Mouse (Mus musculus) right cerebral cortex, adult 18-20 months (tissue): Measurements from ENCODE around the gene Gna15.
A peak's percentile ranks its signal among the peaks of the same experiment; 100 is the strongest.

Experiments
- DNase-seq: peaks from one replicate; pipeline ENCODE4 v3.0.0; 2022; ENCODE audit warnings: mixed read lengths

The Gna15 gene

DNA sequence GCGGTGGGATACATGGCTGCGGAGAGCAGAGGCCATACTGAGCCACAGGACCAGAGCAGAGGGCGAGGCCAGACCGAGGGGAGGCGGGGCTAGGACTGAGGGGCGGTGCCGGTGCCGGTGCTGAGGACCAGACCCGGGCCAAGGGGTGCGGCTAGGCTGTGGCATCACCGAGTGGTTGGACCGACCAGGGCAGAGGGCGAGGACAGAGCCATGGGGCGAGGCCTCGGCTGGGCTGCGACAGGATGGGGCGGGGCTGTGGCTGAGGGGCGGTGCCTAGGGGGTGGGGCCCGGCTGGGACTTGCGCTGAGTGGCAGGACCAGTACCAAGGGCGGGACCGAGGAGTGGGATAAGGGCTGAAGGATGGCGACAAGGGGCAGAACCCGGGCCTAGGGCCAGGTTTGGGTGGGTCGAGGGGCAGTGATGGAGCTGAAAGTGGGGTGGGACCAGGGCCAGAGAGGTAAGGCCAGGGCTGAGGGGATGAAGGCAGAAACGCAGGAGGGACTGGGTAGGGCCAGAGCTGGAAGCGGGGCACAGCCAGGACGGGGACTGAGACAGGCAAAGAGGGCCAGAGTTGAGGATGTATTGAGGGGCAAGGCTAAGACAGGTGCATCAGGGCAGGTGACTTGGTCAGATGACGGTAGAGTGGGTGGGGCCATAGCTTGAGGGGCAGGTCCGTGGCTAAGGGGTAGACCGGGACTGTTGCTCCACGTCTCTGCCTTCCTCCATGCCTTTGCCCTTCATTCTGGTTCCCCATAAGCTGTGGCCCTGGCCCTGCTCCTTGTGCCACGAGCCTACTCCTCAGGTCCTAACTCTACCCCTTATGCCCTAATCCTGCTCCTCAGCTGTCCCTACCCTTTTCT is 59.4 kb downstream of the Gna15 start:
- DNase-seq, result no peak

DNA sequence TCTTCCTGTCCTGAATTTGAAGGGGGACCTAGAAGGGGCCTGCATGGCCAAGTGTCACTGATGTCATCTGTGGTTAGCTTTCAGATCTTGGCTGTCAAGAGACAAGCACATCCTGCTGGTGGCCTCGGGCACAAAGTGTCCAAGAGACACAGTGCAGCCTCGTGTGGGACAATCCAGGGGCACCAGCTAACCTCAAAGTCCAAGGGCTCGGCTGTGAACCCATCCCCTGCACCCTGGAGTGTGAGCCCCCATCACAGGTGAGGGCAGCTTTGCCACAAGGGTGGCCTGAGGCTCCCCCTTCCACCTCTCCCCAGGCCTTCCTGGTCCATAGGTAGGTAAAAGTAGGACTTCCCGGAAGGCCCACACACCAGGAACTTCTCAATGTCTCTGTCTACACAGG is 60.5 kb downstream of the Gna15 start:
- peak; percentile 1 for DNase-seq

DNA sequence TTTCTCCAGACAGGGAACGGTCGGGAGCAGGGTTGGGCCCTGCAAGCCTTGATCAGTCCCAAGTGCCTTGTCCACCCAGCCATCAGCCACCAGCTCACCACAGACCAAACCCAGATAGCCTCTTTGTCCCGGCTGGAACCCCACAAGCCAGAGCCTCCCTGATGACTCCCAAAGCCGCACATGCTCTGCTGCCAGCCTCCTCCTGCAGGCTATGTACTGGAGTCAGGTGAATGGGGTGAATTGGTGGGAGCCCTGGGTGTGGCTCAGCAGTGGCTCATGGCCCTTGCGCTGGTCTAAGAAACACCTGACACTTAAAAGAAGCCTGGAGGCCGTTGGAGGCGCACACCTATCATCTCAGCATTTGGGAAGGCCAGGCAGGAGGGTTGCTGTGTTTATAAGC is 61.1 kb downstream of the Gna15 start:
- no peak for DNase-seq

DNA sequence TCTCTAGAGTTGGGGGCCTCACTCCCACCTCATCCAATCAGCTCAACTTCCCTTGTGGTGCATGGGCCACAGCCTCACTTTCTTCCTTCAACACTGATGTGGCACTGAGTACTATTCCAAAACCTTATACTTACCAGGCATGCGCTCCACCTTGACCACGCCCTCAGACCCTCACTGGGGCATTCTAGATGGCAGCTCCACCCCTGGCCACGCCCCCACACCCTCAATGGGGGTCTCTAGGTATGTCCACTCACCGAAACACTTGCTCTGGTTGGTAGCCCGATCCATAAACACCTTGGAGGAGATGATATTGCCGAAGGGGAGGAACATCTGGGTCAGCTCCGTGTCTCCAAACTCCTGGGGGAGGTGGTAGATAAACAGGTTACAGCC is 61.6 kb downstream of the Gna15 start:
- peak; percentile 11 for DNase-seq

DNA sequence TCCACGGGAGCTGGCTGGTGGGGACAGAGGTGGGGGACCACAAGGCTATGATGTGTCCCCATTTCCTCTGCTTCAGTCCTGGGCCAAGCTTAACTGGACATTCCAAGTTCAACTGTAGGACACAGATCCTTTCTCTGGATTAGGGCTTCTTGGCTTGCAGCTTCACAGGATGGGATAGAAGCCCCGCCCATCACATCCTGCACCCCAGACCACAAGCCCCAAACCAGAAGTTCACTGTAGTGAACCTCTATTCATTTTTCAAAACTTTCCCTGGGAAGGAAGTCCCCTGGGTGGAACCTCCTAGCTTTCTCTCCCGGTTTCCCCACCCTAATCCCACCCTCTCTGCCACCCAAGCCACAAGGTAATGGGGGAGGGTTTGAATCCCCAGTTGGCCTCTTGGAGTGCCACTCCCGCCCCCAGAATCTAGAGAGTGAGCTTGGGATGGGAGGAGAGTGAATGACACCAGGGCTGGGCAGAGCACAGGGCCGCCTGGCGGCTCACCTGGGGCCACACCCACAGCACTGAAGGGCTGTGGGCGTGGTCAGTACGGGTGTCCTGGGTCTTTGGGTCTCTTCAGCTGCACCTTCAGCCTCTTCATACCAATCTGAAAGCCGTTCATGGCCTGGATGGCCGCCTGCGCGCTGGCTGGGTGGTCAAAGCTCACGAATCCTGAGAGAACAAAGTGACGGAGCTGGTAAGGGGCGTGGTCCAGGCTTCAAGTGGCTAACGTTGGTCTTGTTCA is 62.2 kb downstream of the Gna15 start:
- DNase-seq, result peak; percentile 3

DNA sequence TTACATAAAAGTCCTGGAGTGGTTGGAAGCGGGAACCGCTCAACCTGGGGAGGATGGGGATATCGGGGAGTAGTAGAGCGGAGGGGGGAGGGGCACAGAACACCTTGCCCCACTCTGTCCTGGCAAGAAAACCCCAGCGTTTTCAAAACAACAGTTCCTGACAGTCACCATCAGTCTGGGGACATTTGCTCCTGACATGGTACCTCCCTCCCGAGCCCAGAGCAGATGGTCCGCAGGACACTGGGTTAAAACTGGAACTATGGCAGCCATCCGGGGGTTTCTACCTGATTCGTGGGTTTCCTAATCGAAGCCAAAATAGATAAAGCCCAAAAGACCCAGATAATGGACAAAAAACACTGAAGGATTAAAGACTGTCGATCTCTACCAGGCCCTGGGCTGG is 63.1 kb downstream of the Gna15 start:
- peak; percentile 2 for DNase-seq

DNA sequence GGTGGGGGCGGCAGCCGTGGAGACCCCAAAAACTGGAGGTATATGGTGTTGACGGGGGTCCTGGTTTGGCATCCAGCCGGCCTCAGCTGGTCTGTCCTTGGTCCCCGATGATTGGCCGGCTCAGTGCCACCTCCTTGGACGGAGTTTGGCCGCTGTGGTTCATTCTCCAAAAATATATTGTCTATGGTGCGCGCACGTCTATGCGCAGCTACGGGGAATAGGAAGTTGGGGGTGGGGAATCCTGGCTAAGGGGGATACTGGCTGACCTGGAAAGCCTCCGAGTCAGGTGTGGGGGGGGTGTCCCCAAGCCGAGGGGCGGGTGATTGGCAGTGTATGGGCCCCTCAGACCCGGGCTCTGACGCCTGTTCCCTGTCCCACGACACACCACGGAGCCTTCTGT is 63.6 kb downstream of the Gna15 start:
- DNase-seq, result no peak

DNA sequence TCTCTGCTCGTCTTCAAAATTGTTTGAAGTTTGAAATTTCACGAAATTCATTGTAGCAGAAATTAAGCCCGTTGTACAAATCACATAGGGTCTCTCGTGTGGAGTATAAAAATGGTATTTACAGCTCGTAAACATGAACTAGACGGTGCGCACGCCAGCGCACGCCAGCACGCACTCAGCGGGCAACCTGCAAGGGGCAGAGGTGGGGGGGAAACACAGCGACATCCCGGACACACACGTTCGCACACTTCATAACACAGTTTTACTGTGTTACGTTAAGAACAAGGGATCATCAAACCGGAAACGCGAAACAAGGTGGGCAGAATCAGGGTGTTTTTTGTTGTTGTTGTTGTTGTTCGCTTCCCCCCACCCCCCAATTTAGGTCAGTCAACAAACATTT is 64.6 kb downstream of the Gna15 start:
- DNase-seq, result no peak

DNA sequence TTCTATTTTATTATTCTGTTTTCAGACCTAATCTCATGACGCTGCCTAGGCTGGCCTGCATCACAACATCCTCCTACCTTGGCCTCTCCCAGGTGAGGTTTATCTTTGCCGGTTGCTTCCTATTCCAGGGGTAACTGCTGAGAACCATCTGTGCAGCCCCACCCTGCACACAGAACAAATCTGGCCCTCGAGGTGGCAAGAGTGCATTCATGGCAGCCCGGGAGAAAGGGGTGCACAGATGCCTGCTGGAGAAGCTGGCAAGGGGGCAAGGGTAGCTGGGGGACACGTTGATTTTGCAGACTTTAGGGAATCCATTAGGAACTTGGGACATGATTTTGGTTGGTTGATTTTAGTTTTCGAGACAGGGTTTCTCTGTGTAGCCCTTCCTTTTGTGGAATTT is 65.8 kb downstream of the Gna15 start:
- no peak for DNase-seq

DNA sequence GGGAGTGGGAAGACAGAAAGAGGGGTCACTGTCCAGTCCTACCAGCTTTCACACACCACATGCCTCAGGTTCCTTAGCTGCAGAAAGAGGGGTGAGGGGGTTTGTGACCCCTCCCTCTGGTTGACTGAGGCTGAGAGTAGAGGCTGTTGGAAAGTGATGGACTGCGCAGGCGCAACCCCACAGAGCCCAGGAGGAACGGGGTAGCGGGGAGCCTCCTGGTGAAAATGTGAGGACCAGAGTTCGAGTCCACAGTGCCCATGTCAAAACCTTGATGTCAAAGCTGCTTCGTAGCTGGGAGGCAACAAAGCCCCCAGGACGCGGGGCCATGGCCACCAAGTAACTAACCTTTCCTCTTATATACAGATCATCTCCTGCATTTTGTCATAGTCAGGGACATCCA is 66.4 kb downstream of the Gna15 start:
- peak; percentile 4 for DNase-seq

DNA sequence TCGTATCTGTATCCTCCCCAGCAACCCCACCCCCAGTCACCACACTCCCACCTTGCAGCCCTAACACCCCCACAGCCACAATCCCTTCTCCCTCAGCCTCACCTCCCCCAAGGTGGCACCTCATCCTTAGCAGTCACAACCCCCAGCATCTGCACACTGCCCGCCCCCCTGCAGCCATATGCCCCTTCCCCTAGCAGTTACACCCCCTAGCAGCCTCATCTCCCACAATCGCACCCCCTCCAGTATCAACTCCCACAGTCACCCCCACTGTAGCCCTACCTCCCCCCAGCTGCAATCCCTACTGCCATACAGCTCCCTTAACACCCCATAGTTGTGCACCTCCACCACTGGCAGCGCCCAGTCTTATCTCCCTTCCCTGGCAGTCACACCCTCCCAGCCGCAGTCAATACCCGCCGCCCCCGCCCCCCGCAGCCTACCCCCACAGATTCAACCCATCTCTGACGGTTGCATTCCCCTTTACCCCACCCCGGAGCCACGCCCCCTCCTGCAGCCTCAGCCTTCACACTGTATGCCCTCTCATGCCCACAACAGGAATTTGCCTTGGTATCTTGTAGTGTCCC is 67.0 kb downstream of the Gna15 start:
- DNase-seq, result no peak

DNA sequence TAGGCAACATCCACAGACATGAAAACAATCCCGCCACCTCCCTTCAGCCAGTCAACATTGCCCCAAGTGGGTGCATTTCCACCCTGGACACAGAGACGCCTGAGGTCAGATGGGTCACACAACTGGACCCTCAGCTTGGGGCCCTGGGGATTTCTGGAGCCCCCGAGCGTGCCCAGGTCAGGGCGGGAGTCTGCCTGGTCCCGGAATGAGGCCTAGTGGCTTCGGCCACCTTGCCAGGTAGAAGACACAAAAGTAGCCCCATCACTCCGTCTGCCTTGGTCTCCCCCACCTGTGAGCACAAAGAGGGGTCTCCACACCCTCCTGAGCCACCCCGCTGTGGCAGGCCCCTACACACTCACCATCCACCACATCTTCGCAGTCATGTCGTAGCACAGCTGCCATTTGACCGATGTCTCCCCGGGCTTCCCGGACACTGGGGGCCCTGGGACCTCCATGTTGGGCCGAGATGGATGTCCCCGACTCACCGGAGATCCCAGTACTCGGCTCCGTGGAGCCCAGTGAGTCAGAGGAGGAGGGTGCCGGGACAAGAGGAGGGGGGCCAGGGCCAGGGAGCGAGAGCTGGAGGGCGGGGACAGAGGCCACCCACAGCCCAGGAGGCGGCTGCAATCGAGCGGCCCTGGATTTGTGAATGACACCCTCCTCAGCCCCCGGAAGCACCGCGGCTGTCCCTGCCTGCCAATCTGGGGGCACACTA is 68.7 kb downstream of the Gna15 start, which contains the start of gene Nfic:
Gene Nfic, minus strand, starts transcription at position 455 of the 715 bp plus-strand sequence.
- peak; percentile 5 for DNase-seq

DNA sequence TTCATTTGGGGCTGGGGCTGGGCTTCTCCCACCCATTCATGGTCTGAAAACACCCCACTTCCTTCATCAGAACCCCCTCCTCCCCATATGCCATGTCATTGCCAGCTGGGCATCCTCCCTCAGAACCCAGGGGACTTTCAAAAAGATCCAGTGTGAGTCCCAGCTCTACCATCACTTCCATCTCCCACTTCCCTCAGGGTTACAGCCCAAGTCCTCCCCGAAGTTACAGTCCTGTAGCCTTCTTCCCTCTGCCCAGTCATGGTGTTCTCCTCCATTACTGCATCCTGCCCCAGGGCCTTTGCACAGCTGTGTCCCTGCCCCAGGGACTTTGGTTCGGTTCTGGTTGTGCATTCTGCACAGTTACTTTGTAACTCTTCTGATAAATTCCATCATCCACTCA is 69.9 kb downstream of the Gna15 start:
- DNase-seq, result no peak

DNA sequence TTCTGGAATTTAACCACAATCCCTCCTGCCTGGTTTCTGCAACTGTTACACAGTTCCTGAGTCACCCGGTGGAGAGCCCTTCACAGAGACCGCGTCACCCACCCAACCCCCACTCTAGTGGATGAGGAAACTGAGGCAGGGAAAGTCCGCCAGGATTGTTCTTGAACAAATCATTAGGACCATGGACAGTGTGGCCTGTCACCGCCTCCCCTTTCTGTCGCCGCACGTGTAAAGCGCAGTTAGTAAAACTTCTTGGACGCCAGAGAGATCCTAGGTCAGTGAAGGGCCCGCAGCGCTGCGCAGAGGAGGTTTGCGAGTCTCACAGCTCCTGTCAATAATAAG is 71.1 kb downstream of the Gna15 start:
- no peak for DNase-seq
